In the genomic region with DNA sequence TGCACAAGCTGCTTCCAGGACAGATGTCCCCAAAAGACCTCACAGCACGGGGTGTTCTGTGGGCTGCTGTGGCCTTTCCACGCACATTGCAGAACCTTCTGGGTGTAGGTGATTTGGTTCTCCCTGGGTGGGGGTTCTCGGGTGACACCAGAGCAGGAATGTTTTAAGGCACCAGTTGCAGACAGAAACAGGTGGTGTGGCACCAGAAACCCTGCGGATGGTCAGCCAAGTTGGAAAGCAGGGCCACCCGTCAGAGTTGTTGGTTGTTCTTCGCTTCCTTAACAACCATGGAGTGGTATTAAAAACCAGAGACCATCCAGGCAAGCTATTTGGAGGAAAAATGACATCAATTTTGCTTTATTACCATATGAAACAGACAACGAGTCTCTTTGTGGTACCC, we compare ENCODE assay signal across 12 mouse cellular contexts.
"Had no signal": no experiment of that assay in that cellular context is flagged by ENCODE, and none has a peak within 500 bp of the region (broad histone marks: within the 10 kb centered on the region; RNA-seq: fewer than 3 reads in every experiment).

No protein-coding gene starts in this region.

- H3K27ac ChIP-seq: kidney, embryonic 15.5 days; left cerebral cortex, adult 2 months; liver, embryonic 13.5 days; neural tube, embryonic 12.5 days; neural tube, embryonic 15.5 days had no signal

- H3K9me3 ChIP-seq: kidney, embryonic 15.5 days; liver, embryonic 13.5 days; neural tube, embryonic 15.5 days had no signal

- H3K27me3 ChIP-seq: kidney, embryonic 15.5 days; liver, embryonic 13.5 days; neural tube, embryonic 12.5 days; neural tube, embryonic 15.5 days had no signal

- H3K36me3 ChIP-seq: kidney, embryonic 15.5 days; liver, embryonic 13.5 days; neural tube, embryonic 12.5 days; neural tube, embryonic 15.5 days had no signal

- H3K4me3 ChIP-seq: kidney, embryonic 15.5 days; left cerebral cortex, adult 2 months; liver, embryonic 13.5 days; neural tube, embryonic 12.5 days; neural tube, embryonic 15.5 days had no signal

- H3K4me2 ChIP-seq: kidney, embryonic 15.5 days; liver, embryonic 13.5 days; midbrain, embryonic 11.5 days; neural tube, embryonic 12.5 days; neural tube, embryonic 15.5 days had no signal

- H3K4me1 ChIP-seq: kidney, embryonic 15.5 days; liver, embryonic 13.5 days; neural tube, embryonic 12.5 days had no signal

- DNase-seq: layer of hippocampus, postnatal 36 days; liver, embryonic 13.5 days; lung, adult 2 months; lung, postnatal 4 days; midbrain, embryonic 14.5 days; thymus, adult 18-20 months; thymus, postnatal 36 days had no signal

- H3K9ac ChIP-seq: kidney, embryonic 15.5 days; liver, embryonic 13.5 days; neural tube, embryonic 12.5 days; neural tube, embryonic 15.5 days had no signal
